Mouse (Mus musculus): ENCODE data around the gene Nfkb1. TPM values are rescaled to one million over a fixed set of nuclear protein-coding genes. Genes with fewer than 3 reads are reported as not detected.

Gene Nfkb1
- polyA plus RNA-seq, 1 experiment from 2014 or later = 8.7 TPM

- H3K4me1 ChIP-seq (ENCODE audit: control insufficient read depth, insufficient read depth, low read length) = no peaks in the 10 kb centered on the region
- 83% methylated on average over 7 of the region's 7 CpGs for WGBS
- H3K36me3 ChIP-seq (ENCODE audit: control insufficient read depth, insufficient read depth, low read length) = no peaks in the 10 kb centered on the region
- no peak overlapping the region for H3K9ac ChIP-seq (replicated peaks; ENCODE audit: low read length)
- H3K4me2 ChIP-seq (ENCODE audit: low read length) = no peak overlapping the region
- no peak overlapping the region for H3K4me3 ChIP-seq (replicated peaks; ENCODE audit: low read depth, low read length)
- DNase-seq (no peak), ATAC-seq (ENCODE audit: low FRiP score, low TSS enrichment) (no peak)
- H3K9me3 ChIP-seq (ENCODE audit: control insufficient read depth, low read length) = no peaks in the 10 kb centered on the region
- no peaks in the 10 kb centered on the region for H3K27me3 ChIP-seq (ENCODE audit: control insufficient read depth, insufficient read depth, low read length)
- no peak overlapping the region for H3K27ac ChIP-seq (replicated peaks; ENCODE audit: low read depth, low read length)
Observed at GRCm38 (mm10) chr3:135562036-135562435, 129.3 kb downstream of the Nfkb1 start.

DNA sequence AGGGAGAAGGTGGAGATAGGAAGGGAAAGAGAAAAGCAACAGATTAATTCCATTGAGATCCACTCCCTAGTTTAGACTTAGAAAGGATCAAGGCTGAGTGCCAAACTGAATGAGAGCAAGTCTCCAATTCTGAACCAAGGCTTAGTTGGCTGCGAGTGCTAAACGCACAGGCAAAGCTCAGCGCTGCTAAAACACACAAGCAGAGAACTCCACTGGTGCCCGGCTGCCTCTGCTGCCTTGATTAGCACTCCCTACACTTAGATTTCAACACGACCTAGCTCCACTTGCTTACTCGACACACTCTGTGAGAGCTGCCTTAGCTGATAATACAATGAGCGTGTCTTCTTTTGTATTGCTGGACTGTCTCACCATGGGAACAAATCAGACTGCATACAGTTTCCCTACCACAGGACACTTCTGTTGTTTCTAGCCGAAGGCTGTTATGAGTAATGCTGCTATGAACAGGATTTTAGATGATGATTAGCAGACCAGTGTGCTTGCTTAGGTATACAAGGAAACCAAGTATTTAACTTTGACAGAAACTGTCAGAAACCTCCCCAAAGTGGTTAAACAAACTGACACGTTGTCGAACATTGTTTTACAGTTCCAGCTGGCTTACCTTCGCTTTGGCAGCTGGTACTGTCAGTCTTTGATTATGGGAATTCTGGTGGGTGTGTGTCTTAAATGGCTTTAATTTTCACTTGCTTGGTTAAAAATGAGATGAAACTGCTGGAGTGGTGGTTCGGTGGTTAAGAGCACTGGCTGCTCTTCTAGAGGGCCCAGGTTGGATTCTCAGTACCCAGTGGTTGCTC is 134.3 kb downstream of the Nfkb1 start:
- no peaks in the 10 kb centered on the region for H3K27me3 ChIP-seq (ENCODE audit: control insufficient read depth, insufficient read depth, low read length)
- DNase-seq (no peak), ATAC-seq (ENCODE audit: low FRiP score, low TSS enrichment) (no peak)
- no peaks in the 10 kb centered on the region for H3K36me3 ChIP-seq (ENCODE audit: control insufficient read depth, insufficient read depth, low read length)
- no peak overlapping the region for H3K9ac ChIP-seq (replicated peaks; ENCODE audit: low read length)
- no peak overlapping the region for H3K27ac ChIP-seq (replicated peaks; ENCODE audit: low read depth, low read length)
- no peaks in the 10 kb centered on the region for H3K9me3 ChIP-seq (ENCODE audit: control insufficient read depth, low read length)
- H3K4me3 ChIP-seq (replicated peaks; ENCODE audit: low read depth, low read length) = no peak overlapping the region
- no peaks in the 10 kb centered on the region for H3K4me1 ChIP-seq (ENCODE audit: control insufficient read depth, insufficient read depth, low read length)
- WGBS = 79% methylated on average over 12 of the region's 12 CpGs
- no peak overlapping the region for H3K4me2 ChIP-seq (ENCODE audit: low read length)

DNA sequence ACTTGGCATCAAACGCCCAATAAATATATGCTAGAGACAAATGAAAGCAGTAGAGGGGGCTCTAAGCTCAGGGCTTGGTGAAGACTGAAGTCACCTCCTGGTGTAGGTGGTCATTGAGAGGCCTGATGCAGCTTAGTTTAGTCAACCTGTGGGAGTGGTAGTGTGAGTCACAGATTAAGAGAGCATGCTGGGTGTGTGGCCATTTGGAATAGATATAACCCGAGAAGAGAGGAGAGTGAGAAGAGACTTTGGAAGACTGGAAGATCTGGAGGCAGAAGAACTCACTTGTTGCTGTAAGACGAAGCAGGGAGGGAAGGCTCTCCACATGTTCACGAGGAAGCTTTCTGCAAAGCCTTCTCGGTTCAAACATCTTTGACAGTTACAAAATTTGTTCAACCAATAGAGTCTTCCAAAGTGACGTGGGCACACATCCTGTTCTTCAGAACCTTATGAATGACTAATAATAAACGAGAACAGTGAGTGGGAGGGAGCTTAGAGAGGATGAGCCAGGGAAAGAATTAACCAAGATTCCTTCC is 135.2 kb downstream of the Nfkb1 start:
- H3K4me3 ChIP-seq (replicated peaks; ENCODE audit: low read depth, low read length) = no peak overlapping the region
- H3K9me3 ChIP-seq (ENCODE audit: control insufficient read depth, low read length) = no peaks in the 10 kb centered on the region
- H3K4me1 ChIP-seq (ENCODE audit: control insufficient read depth, insufficient read depth, low read length) = no peaks in the 10 kb centered on the region
- H3K36me3 ChIP-seq (ENCODE audit: control insufficient read depth, insufficient read depth, low read length) = no peaks in the 10 kb centered on the region
- H3K9ac ChIP-seq (replicated peaks; ENCODE audit: low read length) = no peak overlapping the region
- DNase-seq (no peak), ATAC-seq (ENCODE audit: low FRiP score, low TSS enrichment) (no peak)
- H3K27ac ChIP-seq (replicated peaks; ENCODE audit: low read depth, low read length) = no peak overlapping the region
- no peak overlapping the region for H3K4me2 ChIP-seq (ENCODE audit: low read length)
- WGBS = 86% methylated on average over 7 of the region's 7 CpGs
- no peaks in the 10 kb centered on the region for H3K27me3 ChIP-seq (ENCODE audit: control insufficient read depth, insufficient read depth, low read length)

DNA sequence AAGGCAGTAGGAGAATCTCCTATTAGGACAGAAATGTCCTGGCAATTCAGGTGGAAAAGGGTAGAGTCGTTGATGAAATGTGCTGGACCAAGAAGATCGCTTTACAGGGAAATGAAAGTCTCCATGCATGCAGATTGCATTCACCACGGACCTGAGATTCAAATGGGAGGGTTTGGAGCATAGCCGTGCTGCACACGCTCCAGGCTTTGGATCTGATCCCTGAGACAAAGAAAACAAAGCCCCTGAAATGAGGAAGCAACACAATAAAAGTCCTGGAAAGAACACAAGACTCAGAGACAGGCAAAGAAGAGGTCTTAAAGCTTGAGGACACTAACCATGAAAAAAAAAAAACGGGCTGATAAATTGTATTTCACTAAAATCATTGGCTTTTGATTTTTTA is 136.2 kb downstream of the Nfkb1 start:
- 33% methylated on average over 6 of the region's 6 CpGs for WGBS
- Histone ChIP-seq H3K4me3 (replicated peaks; ENCODE audit: low read depth, low read length) (no peak overlapping the region), H3K36me3 (ENCODE audit: control insufficient read depth, insufficient read depth, low read length) (no peaks in the 10 kb centered on the region), H3K27ac (replicated peaks; ENCODE audit: low read depth, low read length) (no peak overlapping the region), H3K4me1 (ENCODE audit: control insufficient read depth, insufficient read depth, low read length) (no peaks in the 10 kb centered on the region), H3K4me2 (ENCODE audit: low read length) (no peak overlapping the region), H3K27me3 (ENCODE audit: control insufficient read depth, insufficient read depth, low read length) (no peaks in the 10 kb centered on the region), H3K9ac (replicated peaks; ENCODE audit: low read length) (no peak overlapping the region), H3K9me3 (ENCODE audit: control insufficient read depth, low read length) (no peaks in the 10 kb centered on the region)
- ATAC-seq (ENCODE audit: low FRiP score, low TSS enrichment) (no peak), DNase-seq (no peak)

- H3K4me1 ChIP-seq (ENCODE audit: control insufficient read depth, insufficient read depth, low read length) = no peaks in the 10 kb centered on the region
- H3K36me3 ChIP-seq (ENCODE audit: control insufficient read depth, insufficient read depth, low read length) = no peaks in the 10 kb centered on the region
- H3K27me3 ChIP-seq (ENCODE audit: control insufficient read depth, insufficient read depth, low read length) = no peaks in the 10 kb centered on the region
- no peak overlapping the region for H3K9ac ChIP-seq (replicated peaks; ENCODE audit: low read length)
- H3K4me3 ChIP-seq (replicated peaks; ENCODE audit: low read depth, low read length) = no peak overlapping the region
- no peak overlapping the region for H3K4me2 ChIP-seq (ENCODE audit: low read length)
- H3K27ac ChIP-seq (replicated peaks; ENCODE audit: low read depth, low read length) = no peak overlapping the region
- no peak for DNase-seq
- 81% methylated on average over 5 of the region's 5 CpGs for WGBS
- ATAC-seq (ENCODE audit: low FRiP score, low TSS enrichment) = no peak
- H3K9me3 ChIP-seq (ENCODE audit: control insufficient read depth, low read length) = no peaks in the 10 kb centered on the region
Observed at GRCm38 (mm10) chr3:135552874-135553273, 138.5 kb downstream of the Nfkb1 start.

DNA sequence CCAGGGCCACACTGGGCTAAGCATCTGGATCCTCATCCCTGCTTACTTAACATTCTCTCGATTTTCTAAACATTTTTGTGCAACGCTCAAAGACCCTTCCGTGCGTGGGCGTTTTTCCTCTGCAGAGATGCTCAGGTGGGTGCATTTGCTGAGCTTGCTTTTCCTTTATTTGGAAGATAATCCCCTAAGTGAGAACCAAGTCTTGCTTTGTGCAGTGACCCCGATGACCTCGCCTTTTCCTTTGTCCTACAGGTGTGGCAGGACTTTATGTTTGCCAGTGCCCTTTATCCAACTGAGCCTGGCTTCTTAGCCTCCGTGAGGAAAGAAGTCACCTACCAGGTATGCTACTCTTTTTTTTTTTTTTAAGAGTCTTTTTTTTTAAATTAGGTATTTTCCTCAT is 144.0 kb downstream of the Nfkb1 start:
- DNase-seq = no peak
- ATAC-seq (ENCODE audit: low FRiP score, low TSS enrichment) = no peak
- H3K9ac ChIP-seq (replicated peaks; ENCODE audit: low read length) = no peak overlapping the region
- H3K9me3 ChIP-seq (ENCODE audit: control insufficient read depth, low read length) = no peaks in the 10 kb centered on the region
- 64% methylated on average over 8 of the region's 8 CpGs for WGBS
- no peaks in the 10 kb centered on the region for H3K27me3 ChIP-seq (ENCODE audit: control insufficient read depth, insufficient read depth, low read length)
- H3K4me3 ChIP-seq (replicated peaks; ENCODE audit: low read depth, low read length) = no peak overlapping the region
- no peak overlapping the region for H3K27ac ChIP-seq (replicated peaks; ENCODE audit: low read depth, low read length)
- H3K4me1 ChIP-seq (ENCODE audit: control insufficient read depth, insufficient read depth, low read length) = no peaks in the 10 kb centered on the region
- no peak overlapping the region for H3K4me2 ChIP-seq (ENCODE audit: low read length)
- no peaks in the 10 kb centered on the region for H3K36me3 ChIP-seq (ENCODE audit: control insufficient read depth, insufficient read depth, low read length)

GRCm38 (mm10) chr3:135546212-135546923 is 145.0 kb downstream of the Nfkb1 start:
- Histone ChIP-seq H3K9ac (replicated peaks; ENCODE audit: low read length) (no peak overlapping the region), H3K9me3 (ENCODE audit: control insufficient read depth, low read length) (no peaks in the 10 kb centered on the region), H3K4me3 (replicated peaks; ENCODE audit: low read depth, low read length) (no peak overlapping the region), H3K36me3 (ENCODE audit: control insufficient read depth, insufficient read depth, low read length) (no peaks in the 10 kb centered on the region), H3K27ac (replicated peaks; ENCODE audit: low read depth, low read length) (no peak overlapping the region), H3K4me2 (ENCODE audit: low read length) (no peak overlapping the region), H3K4me1 (ENCODE audit: control insufficient read depth, insufficient read depth, low read length) (no peaks in the 10 kb centered on the region), H3K27me3 (ENCODE audit: control insufficient read depth, insufficient read depth, low read length) (no peaks in the 10 kb centered on the region)
- no peak for ATAC-seq (ENCODE audit: low FRiP score, low TSS enrichment)
- whole genome bisulfite sequencing = 67% methylated on average over 13 of the region's 13 CpGs
- no peak for DNase-seq

All from midbrain, embryonic 14.5 days (tissue).